Mouse (Mus musculus) CH12.LX (cell line): ENCODE results near the gene Tspan14. TPM values are rescaled to one million over a fixed set of nuclear protein-coding genes. Genes with fewer than 3 reads are reported as not detected.

Experiments
- DNase-seq: peaks from one replicate; pipeline ENCODE4 v3.0.0-alpha.2; 2013; ENCODE audit errors: extremely low read depth
- H3K27ac ChIP-seq: 2 replicates; pipeline ENCODE4 v1.5.1; 2012; ENCODE audit warnings: low read depth, mild to moderate bottlenecking, control low read depth, moderate library complexity; ENCODE audit not compliant: insufficient read depth
- H3K27me3 ChIP-seq: replicated peaks from 2 replicates; pipeline ENCODE3; 2012; ENCODE audit warnings: inconsistent platforms
- H3K36me3 ChIP-seq, 2 experiments: replicated peaks in 1 of 2; 2 replicates each; pipeline versions ENCODE3 to v1.6.1; 2012; ENCODE audit warnings: inconsistent platforms in 1 of 2, low read length in 1 of 2, mild to moderate bottlenecking in 1 of 2, mixed read lengths in 1 of 2, moderate library complexity in 1 of 2; ENCODE audit not compliant: control insufficient read depth in 1 of 2, insufficient read depth in 1 of 2
- H3K4me1 ChIP-seq, 2 experiments: 2 replicates each; pipeline ENCODE4 v1.6.1; 2012; ENCODE audit warnings: inconsistent platforms in 1 of 2, moderate library complexity in 1 of 2; ENCODE audit not compliant: insufficient read depth in 2 of 2, control insufficient read depth in 1 of 2
- H3K4me2 ChIP-seq: 2 replicates; pipeline ENCODE4 v1.6.1; 2012; ENCODE audit warnings: low read depth, mild to moderate bottlenecking, control low read depth; ENCODE audit not compliant: poor library complexity, insufficient read depth, severe bottlenecking
- H3K4me3 ChIP-seq, 3 experiments: fragments of 150-350 bp in 1 of 3; sonication (generic) in 1 of 3; replicated peaks in 1 of 3; 2 replicates each; pipeline versions ENCODE3 to v1.5.1; 2011 to 2012; ENCODE audit warnings: low read depth in 2 of 3, low read length in 2 of 3, mild to moderate bottlenecking in 2 of 3, moderate library complexity in 2 of 3, control low read depth in 1 of 3, improper control_type of control experiment in 1 of 3, inconsistent platforms in 1 of 3, mixed read lengths in 1 of 3; ENCODE audit not compliant: poor library complexity in 1 of 3
- H3K79me2 ChIP-seq: replicated peaks from 2 replicates; pipeline ENCODE4 v1.6.1; 2012; ENCODE audit warnings: mild to moderate bottlenecking, moderate library complexity; ENCODE audit not compliant: control insufficient read depth, poor library complexity, insufficient read depth, severe bottlenecking; ENCODE audit errors: extremely low read depth
- H3K9ac ChIP-seq: 2 replicates; pipeline ENCODE4 v1.6.1; 2012; ENCODE audit warnings: low read depth, mild to moderate bottlenecking, control low read depth, moderate library complexity; ENCODE audit not compliant: insufficient read depth
- H3K9me3 ChIP-seq: replicated peaks from 2 replicates; pipeline ENCODE3; 2012; ENCODE audit warnings: low read length, inconsistent platforms, mixed read lengths
- BHLHE40 ChIP-seq: IDR thresholded peaks from 2 replicates; pipeline ENCODE4 v1.6.1; 2011; ENCODE audit warnings: mild to moderate bottlenecking, low read depth, low read length, improper control_type of control experiment
- CHD2 ChIP-seq: IDR thresholded peaks from 2 replicates; pipeline ENCODE4 v1.6.1; 2011; ENCODE audit warnings: low read length, improper control_type of control experiment
- E2F4 ChIP-seq: IDR thresholded peaks from 2 replicates; pipeline ENCODE4 v1.6.1; 2011; ENCODE audit warnings: low read depth, low read length, improper control_type of control experiment; ENCODE audit not compliant: insufficient replicate concordance
- EP300 ChIP-seq: IDR thresholded peaks from 2 replicates; pipeline ENCODE4 v1.6.1; 2011; ENCODE audit warnings: low read length, improper control_type of control experiment
- HCFC1 ChIP-seq: IDR thresholded peaks from 2 replicates; pipeline ENCODE4 v1.6.1; 2012; ENCODE audit warnings: low read depth, mild to moderate bottlenecking, inconsistent platforms, low read length, improper control_type of control experiment
- IRF4 ChIP-seq: IDR thresholded peaks from 2 replicates; pipeline ENCODE4 v1.6.1; 2014; ENCODE audit warnings: low read depth, mild to moderate bottlenecking, inconsistent platforms, low read length, improper control_type of control experiment
- JUN ChIP-seq: IDR thresholded peaks from 2 replicates; pipeline ENCODE4 v1.6.1; 2011; ENCODE audit warnings: low read depth, mild to moderate bottlenecking, low read length, improper control_type of control experiment, moderate library complexity; ENCODE audit not compliant: insufficient read depth
- JUND ChIP-seq: conservative IDR thresholded peaks from 2 replicates; pipeline ENCODE4 v1.6.1; 2011; ENCODE audit warnings: low read depth, low read length, improper control_type of control experiment
- KAT2A ChIP-seq: IDR thresholded peaks from 2 replicates; pipeline ENCODE4 v1.6.1; 2012; ENCODE audit warnings: low read length, improper control_type of control experiment, inconsistent platforms; ENCODE audit not compliant: insufficient replicate concordance
- MAFK ChIP-seq: IDR thresholded peaks from 2 replicates; pipeline ENCODE4 v1.6.1; 2011; ENCODE audit warnings: low read length, improper control_type of control experiment; ENCODE audit not compliant: insufficient replicate concordance
- MAZ ChIP-seq: IDR thresholded peaks from 2 replicates; pipeline ENCODE4 v1.6.1; 2012; ENCODE audit warnings: low read depth, mild to moderate bottlenecking, inconsistent platforms, low read length, improper control_type of control experiment, moderate library complexity
- MYC ChIP-seq: IDR thresholded peaks from 2 replicates; pipeline ENCODE4 v1.6.1; 2011; ENCODE audit warnings: low read depth, mild to moderate bottlenecking, improper control_type of control experiment, low read length
- NELFE ChIP-seq: IDR thresholded peaks from 2 replicates; pipeline ENCODE4 v1.6.1; 2011; ENCODE audit warnings: low read depth, low read length, improper control_type of control experiment
- NRF1 ChIP-seq: IDR thresholded peaks from 2 replicates; pipeline ENCODE4 v1.6.1; 2014; ENCODE audit warnings: low read depth, mild to moderate bottlenecking, inconsistent platforms, low read length, improper control_type of control experiment, moderate library complexity
- PAX5 ChIP-seq: IDR thresholded peaks from 2 replicates; pipeline ENCODE4 v1.6.1; 2012; ENCODE audit warnings: low read length, inconsistent platforms, mixed read lengths
- POLR2A ChIP-seq: IDR thresholded peaks from 2 replicates; pipeline ENCODE4 v1.6.1; 2011; ENCODE audit warnings: low read depth, mild to moderate bottlenecking, improper control_type of control experiment, low read length
- RAD21 ChIP-seq: IDR thresholded peaks from 2 replicates; pipeline ENCODE4 v1.6.1; 2011; ENCODE audit warnings: low read depth, mild to moderate bottlenecking, low read length, improper control_type of control experiment, moderate library complexity
- RCOR1 ChIP-seq: conservative IDR thresholded peaks from 2 replicates; pipeline ENCODE4 v1.6.1; 2012; ENCODE audit warnings: low read depth, mild to moderate bottlenecking, inconsistent platforms, low read length, improper control_type of control experiment
- SIN3A ChIP-seq: IDR thresholded peaks from 2 replicates; pipeline ENCODE4 v1.6.1; 2012; ENCODE audit warnings: low read length, improper control_type of control experiment, inconsistent platforms
- SMC3 ChIP-seq: IDR thresholded peaks from 2 replicates; pipeline ENCODE4 v1.6.1; 2011; ENCODE audit warnings: low read depth, low read length, improper control_type of control experiment
- TBP ChIP-seq: conservative IDR thresholded peaks from 2 replicates; pipeline ENCODE4 v1.6.1; 2011; ENCODE audit warnings: low read depth, low read length, improper control_type of control experiment
- TCF12 ChIP-seq: IDR thresholded peaks from 2 replicates; pipeline ENCODE4 v1.6.1; 2014; ENCODE audit warnings: low read depth, mild to moderate bottlenecking, inconsistent platforms, low read length, improper control_type of control experiment
- UBTF ChIP-seq: IDR thresholded peaks from 2 replicates; pipeline ENCODE4 v1.6.1; 2012; ENCODE audit warnings: low read depth, mild to moderate bottlenecking, inconsistent platforms, low read length, improper control_type of control experiment, moderate library complexity
- USF1 ChIP-seq: IDR thresholded peaks from 2 replicates; pipeline ENCODE4 v1.6.1; 2014; ENCODE audit warnings: low read depth, mild to moderate bottlenecking, inconsistent platforms, low read length, improper control_type of control experiment
- USF2 ChIP-seq: conservative IDR thresholded peaks from 2 replicates; pipeline ENCODE4 v1.6.1; 2011; ENCODE audit warnings: low read depth, low read length, improper control_type of control experiment
- ZKSCAN1 ChIP-seq: IDR thresholded peaks from 2 replicates; pipeline ENCODE4 v1.6.1; 2012; ENCODE audit warnings: low read depth, inconsistent platforms, low read length, improper control_type of control experiment, borderline replicate concordance
- ZMIZ1 ChIP-seq: IDR thresholded peaks from 2 replicates; pipeline ENCODE4 v1.6.1; 2012; ENCODE audit warnings: low read depth, mild to moderate bottlenecking, inconsistent platforms, low read length, improper control_type of control experiment
- dilution Hi-C: fragments of 300-500 bp; cut with MboI; formaldehyde crosslinking; loops from 2 replicates; pipeline ENCODE4 v1.14.3; 2020; ENCODE audit warnings: low sequenced_read_pairs; ENCODE audit not compliant: extremely low pct_unique_long_range_greater_than_20kb, extremely low pct_ligation_motif_present
- in situ Hi-C: fragments of 300-500 bp; cut with MboI; formaldehyde crosslinking; loops from 3 replicates; pipeline ENCODE4 v1.14.3; 2019; ENCODE audit warnings: low sequenced_read_pairs, low pct_ligation_motif_present, low pct_unique_long_range_greater_than_20kb, mixed read lengths
- polyA plus RNA-seq: library from polyadenylated mRNA; unstranded; fragments of >175 nt; gene quantifications from 2 replicates; pipeline ENCODE4 v1.2.1, GENCODE M21; 2012; ENCODE audit warnings: low read depth; ENCODE audit not compliant: insufficient read length
- total RNA-seq, 2 experiments: library from RNA; depleted of rRNA; stranded (reverse); fragments of 300-350 nt in 1 of 2; fragments of >200 nt in 1 of 2; gene quantifications; 2 replicates each; pipeline ENCODE4 v1.2.3; 2012 to 2014

Gene Tspan14
- total and polyA plus RNA-seq, 3 experiments, result 11.6 to 19.1 (median 14.9) TPM

- no peaks in the 10 kb centered on the region for H3K4me1 ChIP-seq
- in situ Hi-C loops, result no loop called here
- H3K36me3 ChIP-seq, result no peaks in the 10 kb centered on the region
- dilution Hi-C loops, result no loop called here
- H3K9me3 ChIP-seq, result no peaks in the 10 kb centered on the region
- no peaks in the 10 kb centered on the region for H3K27me3 ChIP-seq
- H3K4me2 ChIP-seq, result no peak overlapping the region
- H3K27ac ChIP-seq, result no peak overlapping the region
- no peak overlapping the region for H3K4me3 ChIP-seq
- no peak for DNase-seq
- no peak for TF ChIP-seq PAX5
- no peak for TF ChIP-seq KAT2A
- no peak for TF ChIP-seq IRF4
- TF ChIP-seq SIN3A, result no peak
- no peak for TF ChIP-seq USF1
- no peak for TF ChIP-seq JUND
- no peak for TF ChIP-seq CHD2
- TF ChIP-seq EP300, result no peak
- no peak for TF ChIP-seq SMC3
- TF ChIP-seq UBTF, result no peak
- TF ChIP-seq BHLHE40, result no peak
- TF ChIP-seq E2F4, result no peak
- TF ChIP-seq TBP, result no peak
- TF ChIP-seq TCF12, result no peak
- TF ChIP-seq POLR2A, result no peak
- TF ChIP-seq USF2, result no peak
- no peak overlapping the region for H3K9ac ChIP-seq
- no peaks in the 10 kb centered on the region for H3K79me2 ChIP-seq
Measured at GRCm38 (mm10) chr14:40985635-40986034, 19.0 kb upstream of the Tspan14 start.

- H3K9ac ChIP-seq, result no peak overlapping the region
- no peak overlapping the region for H3K4me3 ChIP-seq
- no peak overlapping the region for H3K4me2 ChIP-seq
- DNase-seq, result no peak
- in situ Hi-C loops, result loop anchor here (10.0 kb wide), 1 partner anchor 185 kb away; no protein-coding TSS in a partner anchor
- no peaks in the 10 kb centered on the region for H3K9me3 ChIP-seq
- H3K4me1 ChIP-seq, result peaks cover 0 to 4% of the 10 kb centered on the region in 2 experiments; a peak in 2 of 4 replicates
- dilution Hi-C loops, result no loop called here
- H3K36me3 ChIP-seq, result no peaks in the 10 kb centered on the region
- TF ChIP-seq ZKSCAN1 (no peak), RCOR1 (no peak), BHLHE40 (no peak), JUN (no peak), JUND (no peak), UBTF (no peak), NELFE (no peak), TCF12 (no peak), NRF1 (no peak), MAFK (no peak), RAD21 (no peak), MYC (no peak), ZMIZ1 (no peak), HCFC1 (no peak), MAZ (no peak), SMC3 (no peak), SIN3A (no peak)
- no peaks in the 10 kb centered on the region for H3K79me2 ChIP-seq
- H3K27me3 ChIP-seq, result no peaks in the 10 kb centered on the region
- no peak overlapping the region for H3K27ac ChIP-seq
Measured at GRCm38 (mm10) chr14:40979723-40980122, 13.1 kb upstream of the Tspan14 start.
